Mouse (Mus musculus) kidney, postnatal 0 days (tissue): ENCODE data around the gene Trpm3. TPM values are rescaled to one million over a fixed set of nuclear protein-coding genes. Genes with fewer than 3 reads are reported as not detected.

ENCODE experiments used
- ATAC-seq: fragments of 200-750 bp; cut with Nextera tagmentation; replicated peaks from 2 replicates; pipeline ENCODE4 v1.8.0; 2017; ENCODE audit warnings: low read depth, moderate number of reproducible peaks, moderate TSS enrichment, moderate library complexity; ENCODE audit not compliant: low FRiP score
- DNase-seq: peaks from one replicate; pipeline ENCODE4 v3.0.0-alpha.2; 2016; ENCODE audit warnings: low spot score
- H3K27ac ChIP-seq: fragments of 300-500 bp; sonication (generic); 2 replicates; pipeline ENCODE4 v1.5.1; 2014; ENCODE audit warnings: mild to moderate bottlenecking
- H3K27me3 ChIP-seq: fragments of 300-500 bp; sonication (generic); 2 replicates; pipeline ENCODE4 v1.6.1; 2014; ENCODE audit warnings: low read length, mixed read lengths; ENCODE audit not compliant: insufficient read depth
- H3K36me3 ChIP-seq: fragments of 300-500 bp; sonication (generic); 2 replicates; pipeline ENCODE4 v1.6.1; 2014; ENCODE audit warnings: low read length, mixed read lengths; ENCODE audit not compliant: insufficient read depth
- H3K4me1 ChIP-seq: fragments of 300-500 bp; sonication (generic); replicated peaks from 2 replicates; pipeline ENCODE4 v1.6.1; 2014; ENCODE audit warnings: antibody characterized with exemption, low read length, mixed read lengths; ENCODE audit not compliant: insufficient read depth
- H3K4me2 ChIP-seq: fragments of 300-500 bp; sonication (generic); 2 replicates; pipeline ENCODE4 v1.6.1; 2014; ENCODE audit warnings: mild to moderate bottlenecking, low read length, moderate library complexity, mixed read lengths
- H3K4me3 ChIP-seq: fragments of 300-500 bp; sonication (generic); replicated peaks from 2 replicates; pipeline ENCODE4 v1.5.1; 2014; ENCODE audit warnings: low read depth, low read length
- H3K9ac ChIP-seq: fragments of 300-500 bp; sonication (generic); 2 replicates; pipeline ENCODE4 v1.6.1; 2014; ENCODE audit warnings: low read depth, low read length
- H3K9me3 ChIP-seq: fragments of 300-500 bp; sonication (generic); replicated peaks from 2 replicates; pipeline ENCODE4 v1.6.1; 2016; ENCODE audit warnings: low read length, inconsistent platforms, mixed read lengths
- CTCF ChIP-seq: IDR thresholded peaks from 2 replicates; pipeline ENCODE4 v1.5.1; 2016; ENCODE audit warnings: antibody characterized with exemption, low read depth, mild to moderate bottlenecking, moderate library complexity
- WGBS: fragments of 180-500 bp; shearing (Covaris S2); extraction: QIAGEN DNeasy Blood & Tissue Kit; methylation state at CpG from one replicate; pipeline ENCODE4 v1.1.7; 2014; 5-methylcytosine and 5-hydroxymethylcytosine counted together
- polyA plus RNA-seq: library from polyadenylated mRNA; unstranded; fragments of >200 nt; fragmentation: Nextera tagmentation; extraction: Ambion mirVana; gene quantifications from 2 replicates; pipeline ENCODE4 v1.2.1, GENCODE M21; 2015

Trpm3 gene
- polyA plus RNA-seq, 1 experiment from 2014 or later: 2.1 TPM

- Histone ChIP-seq H3K36me3 (no peaks in the 10 kb centered on the region), H3K27me3 (no peaks in the 10 kb centered on the region), H3K27ac (no peak overlapping the region), H3K4me3 (no peak overlapping the region), H3K9me3 (no peaks in the 10 kb centered on the region), H3K9ac (no peak overlapping the region), H3K4me2 (no peak overlapping the region), H3K4me1 (no peaks in the 10 kb centered on the region)
- TF ChIP-seq CTCF: no peak
- DNase-seq (no peak), ATAC-seq (no peak)
- 59% methylated on average over 6 of the region's 6 CpGs for WGBS
These were observed 379.7 kb downstream of the Trpm3 start for GRCm38 (mm10) chr19:22518508-22518907.

DNA sequence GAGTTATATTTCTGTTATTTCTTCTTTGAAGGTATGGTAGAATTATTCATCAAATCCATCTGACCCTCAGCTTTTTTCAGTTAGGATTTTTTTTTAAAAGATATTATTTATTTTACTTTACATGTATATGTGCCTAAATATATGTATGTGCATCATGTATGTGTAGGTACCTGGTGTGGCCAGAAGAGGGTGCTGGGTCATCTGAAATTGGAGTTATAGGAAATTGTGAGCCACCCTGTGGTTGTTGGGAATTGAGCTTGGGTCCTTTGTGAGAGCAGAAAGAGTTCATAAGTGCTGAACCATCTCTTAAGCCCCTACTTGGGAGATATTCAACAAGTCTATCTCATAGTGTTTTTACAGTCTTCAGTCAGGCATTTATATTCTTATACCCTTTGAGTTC, 389.1 kb downstream of the Trpm3 start:
- no peak for ATAC-seq
- Histone ChIP-seq H3K9ac (no peak overlapping the region), H3K27me3 (no peaks in the 10 kb centered on the region), H3K9me3 (no peaks in the 10 kb centered on the region), H3K36me3 (no peaks in the 10 kb centered on the region), H3K4me3 (no peak overlapping the region), H3K4me2 (no peak overlapping the region), H3K4me1 (no peaks in the 10 kb centered on the region), H3K27ac (no peak overlapping the region)
- TF ChIP-seq CTCF: no peak
- no peak for DNase-seq

- Histone ChIP-seq H3K9ac (no peak overlapping the region), H3K27me3 (no peaks in the 10 kb centered on the region), H3K9me3 (no peaks in the 10 kb centered on the region), H3K4me2 (no peak overlapping the region), H3K4me1 (no peaks in the 10 kb centered on the region), H3K27ac (no peak overlapping the region), H3K4me3 (no peak overlapping the region), H3K36me3 (no peaks in the 10 kb centered on the region)
- no peak for ATAC-seq
- no peak for DNase-seq
- whole genome bisulfite sequencing: 77% methylated on average over 6 of the region's 6 CpGs
- no peak for TF ChIP-seq CTCF
These were observed 404.3 kb downstream of the Trpm3 start for GRCm38 (mm10) chr19:22542990-22543709.

- DNase-seq (peak; percentile 63), ATAC-seq (0 out of 2 replicates have a peak, but pooled peaks have one; percentile 61)
- no peak overlapping the region for H3K9ac ChIP-seq
- TF ChIP-seq CTCF: peak; percentile 78
- H3K36me3 ChIP-seq: no peaks in the 10 kb centered on the region
- 0 out of 2 replicates have a peak, but pooled peaks cover 5% of the 10 kb centered on the region for H3K4me1 ChIP-seq
- no peak overlapping the region for H3K4me2 ChIP-seq
- no peak overlapping the region for H3K4me3 ChIP-seq
- H3K9me3 ChIP-seq: no peaks in the 10 kb centered on the region
- WGBS: 27% methylated on average over 5 of the region's 5 CpGs
- H3K27me3 ChIP-seq: no peaks in the 10 kb centered on the region
- no peak overlapping the region for H3K27ac ChIP-seq
These were observed 413.3 kb downstream of the Trpm3 start for GRCm38 (mm10) chr19:22552179-22552578.

GRCm38 (mm10) chr19:22554421-22554941, 415.6 kb downstream of the Trpm3 start:
- TF ChIP-seq CTCF: no peak
- H3K9me3 ChIP-seq: no peaks in the 10 kb centered on the region
- ATAC-seq: peak; percentile 68; the same call in 1 of the 2 replicates
- no peak overlapping the region for H3K4me3 ChIP-seq
- H3K36me3 ChIP-seq: no peaks in the 10 kb centered on the region
- no peaks in the 10 kb centered on the region for H3K27me3 ChIP-seq
- H3K9ac ChIP-seq: no peak overlapping the region
- H3K27ac ChIP-seq: no peak overlapping the region
- peak overlapping the region; percentile 14; the same call in 1 of the 2 replicates for H3K4me2 ChIP-seq
- peak; percentile 90 for DNase-seq
- 8% methylated on average over 7 of the region's 7 CpGs for WGBS
- H3K4me1 ChIP-seq: 0 out of 2 replicates have a peak, but pooled peaks cover 5% of the 10 kb centered on the region

GRCm38 (mm10) chr19:22572396-22572795, 433.6 kb downstream of the Trpm3 start:
- H3K4me1 ChIP-seq: no peaks in the 10 kb centered on the region
- 57% methylated on average over 11 of the region's 11 CpGs for WGBS
- H3K27ac ChIP-seq: no peak overlapping the region
- ATAC-seq: no peak
- H3K9me3 ChIP-seq: no peaks in the 10 kb centered on the region
- H3K4me3 ChIP-seq: no peak overlapping the region
- no peak for DNase-seq
- H3K9ac ChIP-seq: no peak overlapping the region
- TF ChIP-seq CTCF: no peak
- H3K4me2 ChIP-seq: no peak overlapping the region
- H3K36me3 ChIP-seq: no peaks in the 10 kb centered on the region
- no peaks in the 10 kb centered on the region for H3K27me3 ChIP-seq

GRCm38 (mm10) chr19:22572849-22573248, 434.0 kb downstream of the Trpm3 start:
- Histone ChIP-seq H3K27ac (no peak overlapping the region), H3K27me3 (no peaks in the 10 kb centered on the region), H3K9me3 (no peaks in the 10 kb centered on the region), H3K4me2 (no peak overlapping the region), H3K4me3 (no peak overlapping the region), H3K9ac (no peak overlapping the region), H3K36me3 (no peaks in the 10 kb centered on the region), H3K4me1 (no peaks in the 10 kb centered on the region)
- 72% methylated on average over 2 of the region's 2 CpGs for WGBS
- ATAC-seq: no peak
- TF ChIP-seq CTCF: no peak
- no peak for DNase-seq
